Mouse (Mus musculus) testis, adult 2 months (tissue): Measurements from ENCODE around the gene Slc4a5. TPM values are rescaled to one million over a fixed set of nuclear protein-coding genes. Genes with fewer than 3 reads are reported as not detected.
"Not testable (repeated sequence)": the region's sequence is repeated elsewhere in the genome, so short reads cannot be mapped to it uniquely, and the experiment has no call there.

Experiments
- H3K27ac ChIP-seq: fragments of 200-500 bp; 2 replicates; pipeline ENCODE4 v1.5.1; 2012; ENCODE audit warnings: low read depth, low read length; ENCODE audit not compliant: control insufficient read depth, insufficient read depth
- H3K27me3 ChIP-seq: fragments of 200-500 bp; 2 replicates; pipeline ENCODE4 v1.6.1; 2012; ENCODE audit warnings: mild to moderate bottlenecking, low read length, moderate library complexity; ENCODE audit not compliant: control insufficient read depth, insufficient read depth
- H3K36me3 ChIP-seq: fragments of 200-500 bp; 2 replicates; pipeline ENCODE4 v1.6.1; 2012; ENCODE audit warnings: mild to moderate bottlenecking, low read length; ENCODE audit not compliant: control insufficient read depth, insufficient read depth
- H3K4me1 ChIP-seq: fragments of 200-500 bp; 2 replicates; pipeline ENCODE4 v1.6.1; 2012; ENCODE audit warnings: low read length; ENCODE audit not compliant: control insufficient read depth, insufficient read depth
- H3K4me3 ChIP-seq: fragments of 200-500 bp; 2 replicates; pipeline ENCODE4 v1.5.1; 2012; ENCODE audit warnings: low read depth, mild to moderate bottlenecking, low read length, moderate library complexity, mixed read lengths; ENCODE audit not compliant: control insufficient read depth
- CTCF ChIP-seq: fragments of 200-500 bp; IDR thresholded peaks from 2 replicates; pipeline ENCODE4 v1.5.1; 2012; ENCODE audit warnings: low read depth, mild to moderate bottlenecking, inconsistent platforms, low read length, moderate library complexity; ENCODE audit not compliant: control insufficient read depth, insufficient read depth, insufficient replicate concordance
- POLR2A ChIP-seq: fragments of 200-500 bp; IDR thresholded peaks from 2 replicates; pipeline ENCODE4 v1.6.1; 2012; ENCODE audit warnings: low read depth, mild to moderate bottlenecking, inconsistent platforms, low read length, moderate library complexity; ENCODE audit not compliant: control insufficient read depth
- polyA plus RNA-seq: library from polyadenylated mRNA; depleted of rRNA; stranded (reverse); fragments of >200 nt; gene quantifications from 2 replicates; pipeline ENCODE4 v1.2.3, GENCODE M21; 2012

Slc4a5 gene
- polyA plus RNA-seq, 1 experiment: 3.4 TPM

DNA sequence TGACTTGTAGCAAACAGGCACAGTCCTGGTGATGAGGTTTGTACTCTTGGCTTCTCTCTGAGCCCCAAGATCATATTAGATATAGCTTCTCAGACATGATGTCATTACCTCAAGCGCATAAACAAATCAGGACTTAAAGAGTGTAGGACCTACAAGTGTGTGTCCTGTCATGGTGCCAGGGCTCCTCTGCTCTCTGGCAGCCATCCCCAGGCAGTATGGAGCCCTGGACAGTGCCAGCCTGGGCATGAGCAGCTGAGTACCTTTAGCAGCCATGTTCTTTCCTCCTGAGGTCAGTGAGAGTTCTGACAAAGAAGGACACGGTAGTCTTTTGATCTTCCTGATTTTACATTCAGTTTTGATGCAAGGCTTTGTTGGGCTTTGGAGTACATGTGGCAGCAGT is 123.3 kb downstream of the Slc4a5 start:
- H3K4me1 ChIP-seq: no peaks in the 10 kb centered on the region
- H3K4me3 ChIP-seq: no peak overlapping the region
- no peak overlapping the region for H3K27ac ChIP-seq
- H3K27me3 ChIP-seq: no peaks in the 10 kb centered on the region
- TF ChIP-seq CTCF: no peak
- no peak for TF ChIP-seq POLR2A
- H3K36me3 ChIP-seq: no peaks in the 10 kb centered on the region; the same call in none of the 2 replicates

DNA sequence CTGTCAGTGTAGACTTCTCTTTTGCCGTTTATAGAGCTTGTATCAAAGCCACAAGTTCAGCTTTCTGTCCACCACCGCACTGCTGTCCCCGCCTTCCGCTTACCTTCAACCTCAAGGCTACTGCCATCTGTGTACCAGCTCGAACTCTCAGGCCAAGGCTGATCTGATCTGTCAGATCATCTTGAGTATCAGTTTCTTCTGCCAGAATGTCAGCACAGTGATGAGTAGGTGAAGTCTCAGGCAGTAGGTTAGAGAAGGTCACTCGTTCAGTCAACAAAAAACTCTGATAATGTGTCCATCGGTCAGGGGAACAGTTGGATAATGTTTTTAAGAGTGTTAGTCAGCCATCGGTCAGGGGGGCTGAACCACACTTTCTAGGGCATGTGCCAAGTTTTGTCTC is 125.7 kb downstream of the Slc4a5 start:
- H3K4me1 ChIP-seq, H3K27ac ChIP-seq, H3K27me3 ChIP-seq: not testable (repeated sequence)

DNA sequence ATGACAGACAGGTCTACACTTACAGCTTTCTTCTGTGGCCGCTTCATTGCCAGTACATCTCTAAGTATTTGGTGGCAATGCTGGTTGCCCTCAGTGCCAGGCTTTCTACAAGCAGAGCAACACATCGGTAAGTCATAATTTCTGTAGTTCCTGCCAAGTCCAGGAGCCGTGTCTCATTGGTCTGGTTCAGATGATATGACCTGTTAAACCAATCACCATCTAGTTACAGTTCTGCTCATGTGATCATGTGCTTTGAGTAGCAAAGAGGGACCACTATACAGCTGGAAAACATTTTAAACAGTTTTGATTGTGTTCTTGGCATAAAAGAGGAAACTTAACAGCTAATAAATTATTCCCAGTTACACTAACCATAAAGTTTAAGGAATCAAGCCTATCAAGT is 128.3 kb downstream of the Slc4a5 start:
- H3K4me3 ChIP-seq: no peak overlapping the region
- no peaks in the 10 kb centered on the region for H3K27me3 ChIP-seq
- peaks cover 10% of the 10 kb centered on the region for H3K4me1 ChIP-seq
- no peaks in the 10 kb centered on the region for H3K36me3 ChIP-seq
- H3K27ac ChIP-seq: no peak overlapping the region
- no peak for TF ChIP-seq POLR2A
- no peak for TF ChIP-seq CTCF

More for the DNA sequence above, 125.7 kb downstream of the Slc4a5 start:
- H3K36me3 ChIP-seq, H3K4me3 ChIP-seq: not testable (repeated sequence)

DNA sequence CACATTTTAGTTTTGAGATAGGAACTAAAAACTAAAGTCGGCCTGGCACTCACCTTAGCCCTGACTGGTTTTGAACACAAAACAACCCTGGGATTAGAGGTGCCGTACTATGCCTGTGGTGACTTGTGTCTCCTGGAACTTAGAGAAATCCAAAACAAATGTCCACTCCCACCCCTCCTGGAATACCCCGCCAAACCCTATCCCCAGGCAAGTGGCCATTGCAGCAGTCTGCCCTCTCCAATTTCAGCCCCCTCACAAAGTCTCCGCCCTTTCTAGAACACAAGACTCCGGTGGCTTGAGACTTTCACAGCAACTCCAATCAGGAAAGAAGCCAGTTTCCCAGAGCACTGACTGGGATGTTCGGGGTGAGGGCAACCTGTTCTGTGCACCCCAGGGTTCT is 129.2 kb downstream of the Slc4a5 start, which contains the start of gene Bola3:
TSS of gene Bola3 (plus strand) at position 275 of the 400 bp plus-strand sequence.
- Histone ChIP-seq H3K4me3 (peak within 1 kb of the TSS; percentile 90), H3K27ac (peak within 1 kb of the TSS; percentile 19), H3K36me3 (no peaks in the 10 kb centered on the region), H3K4me1 (peaks cover 10% of the 10 kb centered on the region), H3K27me3 (no peaks in the 10 kb centered on the region)
- TF ChIP-seq POLR2A (no peak), CTCF (no peak)

DNA sequence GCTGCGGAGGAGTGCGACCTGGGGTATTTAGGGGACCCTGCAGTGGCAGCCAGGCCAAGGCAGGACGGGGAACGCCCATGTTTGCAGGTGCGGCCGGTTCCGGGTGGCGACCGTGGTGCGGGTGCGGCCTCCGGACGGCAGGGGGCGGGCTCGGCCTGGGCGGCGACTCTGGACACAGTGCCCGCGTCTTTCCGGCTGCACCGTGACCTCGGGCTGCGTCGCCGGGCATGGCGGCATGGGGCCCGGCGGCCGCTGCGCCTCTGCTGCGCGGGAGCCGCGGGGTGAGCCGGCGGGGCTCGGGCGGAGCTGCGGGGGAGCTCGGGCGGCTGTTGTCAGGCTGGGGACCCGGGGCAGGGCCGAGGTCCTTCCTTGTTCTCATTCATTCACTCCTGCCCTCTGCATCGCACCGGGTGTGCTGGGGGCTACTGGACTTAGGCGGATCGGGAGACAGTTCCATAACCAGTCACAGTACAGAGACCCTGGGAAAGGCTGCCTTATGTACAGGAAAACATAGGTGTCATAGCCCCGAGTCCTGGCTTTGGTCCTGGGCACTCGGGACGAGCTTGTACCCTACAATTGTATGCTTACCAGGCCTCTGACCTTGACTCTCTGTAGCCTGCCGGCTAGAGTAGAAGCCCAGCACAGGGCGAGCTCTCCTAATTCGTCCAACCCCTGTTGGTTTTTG is 129.8 kb downstream of the Slc4a5 start:
- Histone ChIP-seq H3K36me3 (no peaks in the 10 kb centered on the region), H3K4me1 (peaks cover 10% of the 10 kb centered on the region), H3K27me3 (no peaks in the 10 kb centered on the region), H3K27ac (peak overlapping the region; percentile 19), H3K4me3 (peak overlapping the region; percentile 90)
- TF ChIP-seq POLR2A (peak; percentile 93), CTCF (peak; percentile 88)

DNA sequence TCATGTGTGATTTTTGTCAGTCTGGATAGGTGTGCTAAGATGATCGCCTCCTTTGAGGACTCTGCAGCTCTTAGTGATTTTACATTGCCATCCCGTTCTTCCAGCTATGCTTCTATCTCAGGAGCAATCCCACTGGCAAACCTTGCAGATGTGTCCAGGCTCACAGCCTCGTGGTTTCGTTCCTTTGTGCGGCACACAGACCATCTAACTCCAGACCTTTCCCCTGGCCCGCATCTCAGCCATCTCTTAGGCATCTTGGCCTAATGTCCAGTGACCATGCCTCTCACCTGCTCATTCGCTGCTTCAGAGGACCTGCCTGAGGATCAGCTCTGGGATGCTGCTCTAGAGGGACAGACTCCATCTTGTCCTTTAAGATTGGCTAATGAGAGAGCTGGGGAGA is 130.5 kb downstream of the Slc4a5 start:
- H3K27me3 ChIP-seq: no peaks in the 10 kb centered on the region
- no peak overlapping the region for H3K27ac ChIP-seq
- TF ChIP-seq POLR2A (no peak), CTCF (no peak)

DNA sequence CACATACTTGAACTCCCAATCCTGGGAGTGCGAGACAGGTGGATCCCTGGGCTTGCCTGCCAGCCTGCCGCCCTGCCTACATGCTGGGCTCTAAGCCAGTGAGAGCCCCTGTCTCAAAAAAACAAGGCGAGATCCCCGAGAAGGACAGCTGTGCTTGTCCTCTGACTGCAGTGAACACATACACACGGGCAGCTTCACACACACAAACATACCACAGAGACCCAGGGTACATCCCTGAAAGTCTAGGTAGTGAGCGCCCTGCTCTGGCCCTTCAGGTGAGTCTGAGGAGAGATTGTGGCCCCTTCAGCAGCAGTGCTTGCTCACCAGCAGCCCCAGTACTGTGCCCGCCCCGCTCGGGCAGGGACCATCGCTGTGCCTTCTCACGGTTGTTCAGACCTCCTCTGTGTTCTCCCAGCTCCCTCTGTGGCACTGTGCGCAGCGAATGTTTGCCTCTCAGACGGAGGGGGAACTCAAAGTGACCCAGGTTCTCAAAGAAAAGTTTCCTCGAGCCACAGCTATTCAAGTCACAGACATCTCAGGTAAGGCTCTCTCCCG is 131.3 kb downstream of the Slc4a5 start:
- H3K27me3 ChIP-seq: no peaks in the 10 kb centered on the region
- H3K4me1 ChIP-seq: peaks cover 10% of the 10 kb centered on the region
- no peak overlapping the region; the same call in 1 of the 2 replicates for H3K4me3 ChIP-seq
- no peaks in the 10 kb centered on the region for H3K36me3 ChIP-seq
- H3K27ac ChIP-seq: no peak overlapping the region
- TF ChIP-seq POLR2A (no peak), CTCF (no peak)

More for the DNA sequence above, 130.5 kb downstream of the Slc4a5 start:
- peak overlapping the region; percentile 90 for H3K4me3 ChIP-seq
- no peaks in the 10 kb centered on the region for H3K36me3 ChIP-seq
- H3K4me1 ChIP-seq: peaks cover 10% of the 10 kb centered on the region

DNA sequence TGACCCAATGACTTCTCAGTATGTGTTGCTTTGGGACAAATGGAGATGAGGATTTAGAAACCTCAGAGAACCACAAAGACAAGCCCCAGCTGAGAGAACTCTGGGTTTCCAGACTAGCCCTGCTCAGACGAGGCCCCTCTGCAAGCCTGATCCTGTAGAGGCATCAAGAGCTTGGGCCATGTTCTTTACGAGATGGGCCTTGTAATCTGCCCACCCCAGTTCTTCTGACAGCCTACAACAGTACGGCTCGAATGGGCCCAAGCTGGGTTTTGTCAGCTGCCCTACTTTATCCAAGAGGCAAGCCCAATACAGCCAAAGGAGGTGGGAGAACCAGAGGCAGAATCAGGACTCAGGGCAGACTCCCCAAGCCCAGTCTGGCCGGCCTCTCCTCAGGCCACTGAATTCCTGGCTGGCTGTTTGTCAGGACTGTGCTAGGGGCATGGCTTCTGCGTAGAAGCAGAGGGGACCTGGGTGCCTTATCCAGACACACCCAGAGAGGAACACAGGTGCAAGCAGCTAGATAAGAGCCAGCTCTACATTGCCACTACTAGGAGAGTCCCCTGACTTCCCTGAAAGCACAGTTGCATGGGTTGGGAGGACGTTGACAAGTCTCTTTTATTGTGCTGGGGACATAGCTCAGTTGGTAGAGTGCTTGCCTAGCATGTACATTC is 132.0 kb downstream of the Slc4a5 start:
- TF ChIP-seq CTCF (no peak), POLR2A (no peak)
- no peaks in the 10 kb centered on the region for H3K36me3 ChIP-seq
- no peak overlapping the region for H3K27ac ChIP-seq
- no peaks in the 10 kb centered on the region for H3K27me3 ChIP-seq
- peak overlapping the region; percentile 91 for H3K4me3 ChIP-seq
- peaks cover 10% of the 10 kb centered on the region for H3K4me1 ChIP-seq
